Mouse (Mus musculus): ENCODE results near the gene Olfr692. TPM values are rescaled to one million over a fixed set of nuclear protein-coding genes. Genes with fewer than 3 reads are reported as not detected.
A peak's percentile ranks its signal among the peaks of the same experiment; 100 is the strongest.

The Olfr692 gene
- total RNA-seq, 2 experiments from 2014 or later: not detected

- no peak for DNase-seq
Observed at GRCm38 (mm10) chr7:105404268-105404667, 36.2 kb downstream of the Olfr692 start, which contains the start of gene Cnga4. Gene Cnga4, plus strand, starts transcription at chr7:105404568.

- DNase-seq: no peak
Observed at GRCm38 (mm10) chr7:105406322-105406721, 38.3 kb downstream of the Olfr692 start.

GRCm38 (mm10) chr7:105411874-105412632 lies 44.0 kb downstream of the Olfr692 start:
- DNase-seq: peak; percentile 23

GRCm38 (mm10) chr7:105414385-105414784 lies 46.4 kb downstream of the Olfr692 start:
- no peak for DNase-seq

- DNase-seq: no peak
Observed at GRCm38 (mm10) chr7:105416529-105416928, 48.5 kb downstream of the Olfr692 start.

- DNase-seq: no peak
Observed at GRCm38 (mm10) chr7:105418106-105418505, 50.1 kb downstream of the Olfr692 start.

Other genes with a start within 250 kb of the Olfr692 start
- not detected for gene Olfr683, start 221.2 kb upstream of the Olfr692 start, total RNA-seq (2021)
- not detected for gene Olfr684, start 204.6 kb upstream of the Olfr692 start, total RNA-seq (2021)
- not detected for gene Olfr685, start 182.2 kb upstream of the Olfr692 start, total RNA-seq (2021)
- not detected for gene Olfr686, start 160.7 kb upstream of the Olfr692 start, total RNA-seq (2021)
- gene Olfr688, start 80.1 kb upstream of the Olfr692 start, total RNA-seq (2021): not detected
- not detected for gene Olfr689, start 57.1 kb upstream of the Olfr692 start, total RNA-seq (2021)
- gene Olfr690, start 34.1 kb upstream of the Olfr692 start, total RNA-seq (2021): not detected
- gene Olfr691, start 26.0 kb upstream of the Olfr692 start, total RNA-seq (2021): not detected
- not detected for gene Gm5901, start 6.8 kb downstream of the Olfr692 start, total RNA-seq (2021)
- 10 to 100 TPM; 12.5 to 12.9 TPM for gene Fam160a2, start 31.8 kb downstream of the Olfr692 start, total RNA-seq (2021)
- not detected for gene Cnga4, start 36.3 kb downstream of the Olfr692 start, total RNA-seq (2021)
- gene Cckbr, start 57.5 kb downstream of the Olfr692 start, total RNA-seq (2021): not detected
- gene Cavin3, start 114.1 kb downstream of the Olfr692 start, total RNA-seq (2021): 10 to 100 TPM; 14.3 to 19.6 TPM
- gene Smpd1, start 186.1 kb downstream of the Olfr692 start, total RNA-seq (2021): 10 to 100 TPM; 48.6 to 51.5 TPM
- gene Apbb1, start 213.4 kb downstream of the Olfr692 start, total RNA-seq (2021): 1 to 10 TPM; 6.5 to 9.1 TPM
- not detected for gene Hpx, start 231.9 kb downstream of the Olfr692 start, total RNA-seq (2021)

Data from gastrocnemius, postnatal 25 days (tissue).